Mouse (Mus musculus): ENCODE measurements around the gene Gm10563.

Gene Gm10563

DNA sequence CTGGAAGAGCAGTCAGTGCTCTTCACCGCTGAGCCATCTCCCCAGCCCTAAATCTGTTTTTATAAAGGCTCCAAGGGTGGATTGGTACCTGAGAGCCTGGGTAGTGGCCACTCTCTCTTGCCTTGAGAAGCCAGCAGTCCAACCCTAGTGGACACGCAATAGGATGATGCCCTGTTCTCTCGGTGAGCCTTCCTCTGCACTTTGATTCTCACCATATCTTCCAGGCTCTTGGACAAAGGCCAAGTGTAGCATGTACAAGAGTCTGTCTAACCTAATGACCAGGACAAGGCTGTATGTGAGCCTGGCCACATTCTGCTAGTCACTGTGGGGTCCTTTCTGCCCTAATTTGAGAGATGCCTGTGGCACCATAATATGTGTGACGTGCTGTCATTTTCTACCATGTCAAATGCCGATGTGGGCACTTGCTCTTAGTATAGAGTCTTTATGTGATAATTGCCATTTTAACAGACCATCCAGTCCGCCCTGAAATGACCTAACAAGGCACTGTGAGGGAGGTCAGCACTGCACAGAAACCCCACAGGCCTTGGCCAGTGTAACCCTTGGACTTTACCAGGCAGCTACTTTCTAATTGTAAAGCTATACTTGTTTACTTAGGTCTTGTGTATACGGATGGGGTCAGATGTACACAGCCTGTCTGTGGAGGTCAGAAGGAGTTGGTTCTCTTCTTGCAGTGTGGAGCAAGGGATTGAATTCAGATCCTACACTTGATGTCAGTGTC lies 76.4 kb downstream of the Gm10563 start:
- in situ Hi-C loops (cut with MboI; ENCODE audit: low sequenced_read_pairs) = no loop called here

DNA sequence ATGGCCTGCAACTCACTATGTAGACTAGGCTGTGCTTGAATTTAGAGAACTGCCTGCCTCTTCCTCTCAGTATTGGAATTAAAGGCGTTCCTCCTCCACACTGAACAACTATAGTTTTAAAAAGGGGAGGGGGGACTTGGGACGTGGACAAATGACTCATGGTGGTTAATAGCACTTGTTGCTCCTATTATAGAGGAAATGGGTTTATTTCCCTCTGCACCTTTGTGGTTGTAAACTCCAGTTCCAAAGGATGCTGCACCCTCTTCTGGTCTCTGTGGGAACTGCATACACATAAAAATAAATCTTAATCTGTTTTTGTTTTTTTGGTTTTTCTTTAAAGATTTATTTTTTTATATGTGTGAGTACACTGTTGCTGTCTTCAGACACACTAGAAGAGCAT lies 77.0 kb downstream of the Gm10563 start:
- in situ Hi-C loops (cut with MboI; ENCODE audit: low sequenced_read_pairs) = no loop called here

DNA sequence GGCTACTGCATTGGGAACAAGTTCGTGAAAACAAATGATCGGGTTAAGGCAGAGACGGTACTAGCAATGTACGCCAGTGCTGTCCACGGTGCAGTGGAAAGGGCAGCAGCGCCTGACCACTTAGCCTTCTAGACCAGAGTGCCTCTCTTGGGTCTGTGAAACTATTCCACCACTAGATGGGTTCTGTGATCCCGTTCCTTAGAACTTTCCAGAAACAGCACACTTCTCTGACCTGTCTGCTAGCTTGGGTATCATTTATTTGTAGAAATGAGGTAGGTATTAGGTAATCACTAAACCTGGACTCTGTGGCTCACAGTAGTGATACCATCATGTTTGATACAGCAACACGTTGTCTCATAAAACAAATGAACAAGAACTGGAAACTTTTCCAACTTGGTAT lies 78.7 kb downstream of the Gm10563 start:
- in situ Hi-C loops (cut with MboI; ENCODE audit: low sequenced_read_pairs) = no loop called here
